Mouse (Mus musculus): ENCODE results near the gene Kpna2. TPM values are rescaled to one million over a fixed set of nuclear protein-coding genes. Genes with fewer than 3 reads are reported as not detected.
"Not testable (repeated sequence)": the region's sequence is repeated elsewhere in the genome, so short reads cannot be mapped to it uniquely, and the experiment has no call there.

Gene Kpna2
- polyA plus RNA-seq, 1 experiment from 2014 or later = 33.7 TPM

GRCm38 (mm10) chr11:107010447-107010846 lies 11.1 kb upstream of the Kpna2 start:
- CTCF ChIA-PET = no interaction called here
- TF ChIP-seq CTCF (IDR thresholded peaks at IDR 0.05) = no peak
- in situ Hi-C loops (cut with MboI; ENCODE audit: low pct_unique_long_range_greater_than_20kb) = no loop called here
- POLR2A ChIA-PET = no interaction called here
- ATAC-seq (no peak), DNase-seq (ENCODE audit: low read depth, low spot score) (no peak)
- H3K27me3 ChIP-seq = no peaks in the 10 kb centered on the region

GRCm38 (mm10) chr11:107005538-107005937 lies 6.2 kb upstream of the Kpna2 start:
- in situ Hi-C loops (cut with MboI; ENCODE audit: low pct_unique_long_range_greater_than_20kb) = no loop called here
- CTCF ChIA-PET = interaction anchor here (1.5 kb wide), 1 partner anchor 13 kb away, joined by 3 read pairs; no protein-coding TSS in a partner anchor
- no peaks in the 10 kb centered on the region for H3K27me3 ChIP-seq
- ATAC-seq (no peak), DNase-seq (ENCODE audit: low read depth, low spot score) (no peak)
- peak; percentile 57 for TF ChIP-seq CTCF (IDR thresholded peaks at IDR 0.05)
- POLR2A ChIA-PET = no interaction called here

GRCm38 (mm10) chr11:107001760-107002675 lies 2.7 kb upstream of the Kpna2 start:
- ATAC-seq (no peak), DNase-seq (ENCODE audit: low read depth, low spot score) (no peak)
- no peak for TF ChIP-seq CTCF (IDR thresholded peaks at IDR 0.05)
- ChIA-PET POLR2A (no interaction called here), CTCF (no interaction called here)
- in situ Hi-C loops (cut with MboI; ENCODE audit: low pct_unique_long_range_greater_than_20kb) = no loop called here
- no peaks in the 10 kb centered on the region for H3K27me3 ChIP-seq

- POLR2A ChIA-PET = interaction anchor here (1.5 to 2.3 kb wide), 2 partner anchors 16 to 20 kb away, joined by 4 to 7 read pairs; no protein-coding TSS in a partner anchor
- ATAC-seq = no peak
- in situ Hi-C loops (cut with MboI; ENCODE audit: low pct_unique_long_range_greater_than_20kb) = no loop called here
Observed at GRCm38 (mm10) chr11:106999949-107000513, 690 bp upstream of the Kpna2 start.

GRCm38 (mm10) chr11:106998651-106999150 lies 640 bp downstream of the Kpna2 start:
- in situ Hi-C loops (cut with MboI; ENCODE audit: low pct_unique_long_range_greater_than_20kb) = no loop called here
- H3K27me3 ChIP-seq = no peaks in the 10 kb centered on the region
- ChIA-PET POLR2A (interaction anchor here (0.6 to 2.3 kb wide), 4 partner anchors 10 to 18 kb away, joined by 3 to 8 read pairs (median 6); no protein-coding TSS in a partner anchor), CTCF (interaction anchor here (0.7 to 2.1 kb wide), 4 partner anchors 11 to 152 kb away, joined by 3 to 5 read pairs (median 3); no protein-coding TSS in a partner anchor)
- TF ChIP-seq CTCF (IDR thresholded peaks at IDR 0.05) = no peak
- DNase-seq (ENCODE audit: low read depth, low spot score) (no peak), ATAC-seq (peak; percentile 29)

More at GRCm38 (mm10) chr11:106999949-107000513, 690 bp upstream of the Kpna2 start:
- CTCF ChIA-PET = no interaction called here
- no peak for TF ChIP-seq CTCF (IDR thresholded peaks at IDR 0.05)
- DNase-seq (ENCODE audit: low read depth, low spot score) = no peak
- no peaks in the 10 kb centered on the region for H3K27me3 ChIP-seq

GRCm38 (mm10) chr11:106997976-106998375 lies 1.4 kb downstream of the Kpna2 start:
- ChIA-PET CTCF (interaction anchor here (1.0 to 2.1 kb wide), 3 partner anchors 11 to 153 kb away, joined by 3 to 5 read pairs (median 3); no protein-coding TSS in a partner anchor), POLR2A (interaction anchor here (0.6 to 2.3 kb wide), 2 partner anchors 14 to 17 kb away, joined by 7 to 8 read pairs; no protein-coding TSS in a partner anchor)
- H3K27me3 ChIP-seq = no peaks in the 10 kb centered on the region
- DNase-seq (ENCODE audit: low read depth, low spot score) (no peak), ATAC-seq (no peak)
- in situ Hi-C loops (cut with MboI; ENCODE audit: low pct_unique_long_range_greater_than_20kb) = no loop called here
- TF ChIP-seq CTCF (IDR thresholded peaks at IDR 0.05) = no peak

GRCm38 (mm10) chr11:106996492-106996891 lies 2.8 kb downstream of the Kpna2 start:
- H3K27me3 ChIP-seq; DNase-seq (ENCODE audit: low read depth, low spot score); in situ Hi-C loops (cut with MboI; ENCODE audit: low pct_unique_long_range_greater_than_20kb); ATAC-seq: not testable (repeated sequence)
- ChIA-PET POLR2A (interaction anchor here (0.7 kb wide), 1 partner anchor 19 kb away, joined by 3 read pairs; no protein-coding TSS in a partner anchor), CTCF (interaction anchor here (2.1 kb wide), 1 partner anchor 9 kb away, joined by 5 read pairs; no protein-coding TSS in a partner anchor)

GRCm38 (mm10) chr11:106994246-106995085 lies 4.9 kb downstream of the Kpna2 start:
- TF ChIP-seq CTCF (IDR thresholded peaks at IDR 0.05) = no peak
- ATAC-seq (no peak), DNase-seq (ENCODE audit: low read depth, low spot score) (no peak)
- no peaks in the 10 kb centered on the region for H3K27me3 ChIP-seq
- CTCF ChIA-PET = interaction anchor here (1.5 to 1.6 kb wide), 2 partner anchors 12 to 18 kb away, joined by 3 to 5 read pairs; no protein-coding TSS in a partner anchor
- POLR2A ChIA-PET = interaction anchor here (0.8 kb wide), 1 partner anchor 20 kb away, joined by 3 read pairs; no protein-coding TSS in a partner anchor
- in situ Hi-C loops (cut with MboI; ENCODE audit: low pct_unique_long_range_greater_than_20kb) = no loop called here

GRCm38 (mm10) chr11:106987384-106987783 lies 12.0 kb downstream of the Kpna2 start:
- no peak for ATAC-seq
- ChIA-PET POLR2A (interaction anchor here (0.6 kb wide), 1 partner anchor 860 kb away, joined by 3 read pairs; no protein-coding TSS in a partner anchor), CTCF (interaction anchor here (1.8 kb wide), 1 partner anchor 10 kb away, joined by 5 read pairs; no protein-coding TSS in a partner anchor)
- DNase-seq (ENCODE audit: low read depth, low spot score) = no peak
- no peak for TF ChIP-seq CTCF (IDR thresholded peaks at IDR 0.05)
- in situ Hi-C loops (cut with MboI; ENCODE audit: low pct_unique_long_range_greater_than_20kb) = no loop called here
- no peaks in the 10 kb centered on the region for H3K27me3 ChIP-seq

GRCm38 (mm10) chr11:106985979-106986604 lies 13.2 kb downstream of the Kpna2 start:
- H3K27me3 ChIP-seq; in situ Hi-C loops (cut with MboI; ENCODE audit: low pct_unique_long_range_greater_than_20kb); ATAC-seq; DNase-seq (ENCODE audit: low read depth, low spot score): not testable (repeated sequence)
- POLR2A ChIA-PET = interaction anchor here (0.6 kb wide), 1 partner anchor 87 kb away, joined by 4 read pairs; no protein-coding TSS in a partner anchor
- CTCF ChIA-PET = interaction anchor here (1.8 kb wide), 1 partner anchor 11 kb away, joined by 5 read pairs; no protein-coding TSS in a partner anchor
